Mouse (Mus musculus) left cerebral cortex, adult 18-20 months (tissue): ENCODE measurements around the gene Irx6. TPM values are rescaled to one million over a fixed set of nuclear protein-coding genes. Genes with fewer than 3 reads are reported as not detected.

ENCODE experiments used
- DNase-seq, 2 experiments: peaks; one replicate each; pipeline ENCODE4 v3.0.0; 2021 to 2022; ENCODE audit warnings: low spot score in 2 of 2, mixed read lengths in 1 of 2
- total RNA-seq, 2 experiments: library from RNA; stranded (reverse); gene quantifications; 2 replicates each; pipeline ENCODE4 v1.2.3; 2021

Gene Irx6
- total RNA-seq, 2 experiments from 2014 or later, result 0.16 to 0.33 TPM

GRCm38 (mm10) chr8:92721266-92721935, 47.3 kb downstream of the Irx6 start:
- peak; percentile 54 to 75 for DNase-seq

GRCm38 (mm10) chr8:92721936-92722321, 47.8 kb downstream of the Irx6 start:
- no peak for DNase-seq

- no peak for DNase-seq
Measured at GRCm38 (mm10) chr8:92723320-92723719, 49.2 kb downstream of the Irx6 start.

DNA sequence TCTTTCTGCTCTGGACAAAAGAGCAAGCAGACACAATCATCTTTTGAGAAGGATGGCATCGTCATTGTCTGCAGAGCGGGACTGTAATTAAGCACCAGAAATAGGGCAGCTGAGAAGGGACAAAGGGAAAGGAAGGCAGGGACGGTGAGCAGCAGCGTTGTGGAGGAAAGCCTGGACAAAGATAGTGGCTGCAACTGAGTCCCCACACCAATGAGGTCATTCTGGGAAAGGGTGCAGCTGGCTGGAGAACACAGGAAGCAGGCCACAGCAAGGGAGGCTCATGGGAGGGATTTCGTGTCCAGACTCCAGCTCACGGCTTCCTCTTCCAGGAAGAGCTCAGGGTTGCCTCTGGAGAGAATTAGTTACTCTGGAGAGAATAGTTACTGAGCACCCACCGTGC, 49.9 kb downstream of the Irx6 start:
- DNase-seq, result no peak

DNA sequence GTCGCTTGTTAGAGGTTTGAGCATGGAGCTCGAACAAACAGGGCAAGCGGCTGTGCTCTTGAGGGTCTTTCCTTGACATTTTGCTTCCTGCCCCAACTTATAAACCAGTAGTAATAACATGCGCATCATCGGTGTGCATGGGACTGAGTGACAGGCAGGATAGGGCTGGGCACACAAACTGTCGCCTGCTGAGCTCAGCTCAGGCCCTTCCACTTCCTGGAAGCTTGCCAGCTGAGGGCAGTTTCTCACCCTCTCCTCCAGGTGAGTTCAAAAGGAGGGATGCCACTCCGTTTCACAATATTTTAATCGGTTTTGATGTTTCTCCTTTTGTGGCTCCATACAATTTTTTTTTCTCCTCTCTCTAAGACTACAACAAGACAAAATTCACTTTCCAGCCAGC, 50.3 kb downstream of the Irx6 start:
- DNase-seq, result no peak

Other genes with a start within 250 kb of the Irx6 start
- 1 to 10 TPM; 2.8 to 3.8 TPM for gene Mmp2, start 153.0 kb downstream of the Irx6 start, total RNA-seq
- gene Lpcat2, start 181.1 kb downstream of the Irx6 start, total RNA-seq, result 10 to 100 TPM in 1 of 2 experiments, 1 to 10 TPM in 1; 7.2 to 11.3 TPM
- 1 to 10 TPM in 1 of 2 experiments, not detected in 1; 1.4 TPM for gene Capns2, start 227.1 kb downstream of the Irx6 start, total RNA-seq